Mouse (Mus musculus) granulocyte monocyte progenitor cell, adult 5-6 weeks (primary cell): ENCODE data around the gene Sepsecs. TPM values are rescaled to one million over a fixed set of nuclear protein-coding genes. Genes with fewer than 3 reads are reported as not detected.
"Not testable (repeated sequence)": the region's sequence is repeated elsewhere in the genome, so short reads cannot be mapped to it uniquely, and the experiment has no call there.

Source experiments
- ATAC-seq: replicated peaks from 2 replicates; pipeline ENCODE4 v1.8.0; 2016; ENCODE audit warnings: mild to moderate bottlenecking, moderate TSS enrichment, inconsistent platforms; ENCODE audit not compliant: poor library complexity, severe bottlenecking
- total RNA-seq, 2 experiments: library from RNA; stranded (forward) in 1 of 2; stranded (reverse) in 1 of 2; fragments of 200-712, 200-1000 nt in 1 of 2; fragments of >200 nt in 1 of 2; fragmentation: Nextera tagmentation in 1 of 2; gene quantifications; 2 replicates each; pipeline ENCODE4 v1.2.3; 2014 to 2017

Gene Sepsecs
- total RNA-seq (2014; fragmentation: Nextera tagmentation) (11.6 and 21.4 TPM in 2 replicates), total RNA-seq (2017) (13.7 and 17.9 TPM in 2 replicates)

GRCm38 (mm10) chr5:52669426-52670191, at the start of gene Sepsecs:
Gene Sepsecs (minus strand): TSS chr5:52669708.
- ATAC-seq = peak; percentile 97

- no peak for ATAC-seq
These were observed 47.4 kb upstream of the Sepsecs start for GRCm38 (mm10) chr5:52716742-52717448.

- ATAC-seq = no peak
These were observed 43.2 kb upstream of the Sepsecs start for GRCm38 (mm10) chr5:52712704-52713103.

- no peak for ATAC-seq
These were observed 35.1 kb upstream of the Sepsecs start for GRCm38 (mm10) chr5:52704562-52704961.

GRCm38 (mm10) chr5:52697882-52698440, 28.5 kb upstream of the Sepsecs start:
- ATAC-seq = not testable (repeated sequence)

GRCm38 (mm10) chr5:52697291-52697690, 27.8 kb upstream of the Sepsecs start:
- ATAC-seq = no peak

GRCm38 (mm10) chr5:52687741-52688455, 18.4 kb upstream of the Sepsecs start:
- ATAC-seq = no peak

GRCm38 (mm10) chr5:52681111-52681510, 11.6 kb upstream of the Sepsecs start:
- ATAC-seq = no peak

GRCm38 (mm10) chr5:52680191-52680590, 10.7 kb upstream of the Sepsecs start:
- ATAC-seq = no peak

GRCm38 (mm10) chr5:52678498-52679070, 9.1 kb upstream of the Sepsecs start:
- no peak for ATAC-seq

- peak; percentile 91 for ATAC-seq
These were observed 7.6 kb upstream of the Sepsecs start for GRCm38 (mm10) chr5:52677126-52677525.

GRCm38 (mm10) chr5:52674384-52675069, 5.0 kb upstream of the Sepsecs start:
- no peak for ATAC-seq

GRCm38 (mm10) chr5:52673341-52673740, 3.8 kb upstream of the Sepsecs start:
- no peak for ATAC-seq

GRCm38 (mm10) chr5:52670745-52671144, 1.2 kb upstream of the Sepsecs start:
- no peak for ATAC-seq

GRCm38 (mm10) chr5:52666766-52667165, 2.7 kb downstream of the Sepsecs start:
- no peak for ATAC-seq

GRCm38 (mm10) chr5:52657957-52658356, 11.6 kb downstream of the Sepsecs start:
- ATAC-seq = no peak

- no peak for ATAC-seq
These were observed 12.2 kb downstream of the Sepsecs start for GRCm38 (mm10) chr5:52657336-52657735.

GRCm38 (mm10) chr5:52655992-52656391, 13.5 kb downstream of the Sepsecs start:
- no peak for ATAC-seq

- ATAC-seq = no peak
These were observed 14.5 kb downstream of the Sepsecs start for GRCm38 (mm10) chr5:52654961-52655360.

GRCm38 (mm10) chr5:52652606-52653005, 16.9 kb downstream of the Sepsecs start:
- ATAC-seq = no peak
